ENCODE assay signal across 16 mouse cellular contexts in the genomic region with DNA sequence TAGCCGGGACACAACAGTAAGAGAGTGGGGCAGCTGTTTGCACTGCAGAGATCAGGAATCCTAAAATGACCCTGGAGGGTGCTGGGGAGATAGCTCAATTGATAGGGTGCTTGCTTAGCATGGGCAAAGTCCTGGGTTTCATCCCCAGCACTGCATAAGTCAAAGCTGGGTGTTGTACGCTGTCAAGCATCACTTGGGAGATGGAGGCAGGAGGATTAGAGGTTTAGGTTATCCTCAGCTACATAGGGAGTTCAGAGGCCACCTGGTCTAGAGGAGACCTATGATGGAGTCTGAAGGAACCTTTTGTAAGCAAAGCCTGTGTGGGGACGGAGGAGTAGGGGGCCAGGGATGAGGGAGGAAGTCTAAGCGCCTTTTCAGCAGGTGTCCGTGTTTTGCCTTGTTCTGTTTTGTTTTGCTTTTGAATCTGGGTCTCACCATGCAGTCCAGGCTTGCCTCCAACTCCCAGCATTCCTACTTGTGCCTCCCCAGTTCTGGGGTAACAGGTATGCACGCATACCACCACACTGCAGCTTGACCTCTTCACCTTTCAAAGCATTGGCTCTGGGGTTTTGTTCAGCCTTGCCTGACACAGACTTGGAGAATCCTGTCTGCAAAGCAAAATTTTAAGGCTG. TPM values are rescaled to one million over a fixed set of nuclear protein-coding genes. Genes with fewer than 3 reads are reported as not detected.
A peak's percentile ranks its signal among the peaks of the same experiment; 100 is the strongest.
DNase-seq lines count a peak whose midpoint lies in the region; ATAC-seq and TF ChIP-seq lines count a peak whose summit lies in the region.
"Had no signal": no experiment of that assay in that cellular context is flagged by ENCODE, and none has a peak within 500 bp of the region (broad histone marks: within the 10 kb centered on the region; RNA-seq: fewer than 3 reads in every experiment).

No protein-coding gene starts in this region.

- no peak for TF ChIP-seq CTCF in heart, postnatal 0 days (IDR thresholded peaks at IDR 0.05; ENCODE audit: low read depth)
- no peak for TF ChIP-seq CTCF in forebrain, postnatal 0 days (IDR thresholded peaks at IDR 0.05; ENCODE audit: low read depth)

- DNase-seq in heart, postnatal 0 days (ENCODE audit: low spot score), result no peak
- DNase-seq in heart, adult 18-20 months, result no peak
- peak; percentile 22 to 36 for DNase-seq in thymus, postnatal 10 days (ENCODE audit: low spot score in 2 of 2)
- DNase-seq in forebrain, postnatal 0 days, result no peak
- DNase-seq in cerebellum, adult 9-11 months, result no peak
- DNase-seq: adrenal gland, postnatal 10 days; kidney, adult 2 months; right cerebral cortex, postnatal 4 days had no signal

- H3K27me3 ChIP-seq in heart, postnatal 0 days (ENCODE audit: control insufficient read depth, insufficient read depth, low read length), result no peaks in the 10 kb centered on the region
- no peaks in the 10 kb centered on the region for H3K27me3 ChIP-seq in megakaryocyte, embryonic 14.5 days (replicated peaks)
- H3K27me3 ChIP-seq in forebrain, postnatal 0 days (ENCODE audit: insufficient read depth, low read length), result no peaks in the 10 kb centered on the region
- H3K27me3 ChIP-seq: hindbrain, embryonic 12.5 days had no signal

- H3K36me3 ChIP-seq in heart, postnatal 0 days (replicated peaks; ENCODE audit: control insufficient read depth, insufficient read depth, low read length), result no peaks in the 10 kb centered on the region
- peaks cover 4% of the 10 kb centered on the region for H3K36me3 ChIP-seq in megakaryocyte, embryonic 14.5 days (replicated peaks; ENCODE audit: low read length)
- H3K36me3 ChIP-seq in forebrain, postnatal 0 days (ENCODE audit: insufficient read depth), result no peaks in the 10 kb centered on the region
- H3K36me3 ChIP-seq: hindbrain, embryonic 12.5 days had no signal

- no peaks in the 10 kb centered on the region for H3K4me1 ChIP-seq in heart, postnatal 0 days (ENCODE audit: control insufficient read depth, insufficient read depth)
- H3K4me1 ChIP-seq in brown adipose tissue, adult 24 weeks (ENCODE audit: control insufficient read depth, insufficient read depth, insufficient read length, low read length), result no peaks in the 10 kb centered on the region
- peaks cover 58% of the 10 kb centered on the region for H3K4me1 ChIP-seq in megakaryocyte, embryonic 14.5 days
- H3K4me1 ChIP-seq in forebrain, postnatal 0 days (ENCODE audit: insufficient read depth), result no peaks in the 10 kb centered on the region
- H3K4me1 ChIP-seq: hindbrain, embryonic 12.5 days had no signal

- 60% methylated on average over 6 of the region's 6 CpGs for WGBS in heart, postnatal 0 days
- 65% methylated on average over 6 of the region's 6 CpGs for WGBS in forebrain, postnatal 0 days

- peak overlapping the region; percentile 1; the same call in 1 of the 2 replicates for H3K4me2 ChIP-seq in heart, postnatal 0 days (ENCODE audit: low read depth, low read length)
- no peak overlapping the region for H3K4me2 ChIP-seq in forebrain, postnatal 0 days (ENCODE audit: low read depth)
- H3K4me2 ChIP-seq: hindbrain, embryonic 12.5 days had no signal

- H3K9me3 ChIP-seq in heart, postnatal 0 days (replicated peaks; ENCODE audit: control insufficient read depth, low read length), result no peaks in the 10 kb centered on the region
- H3K9me3 ChIP-seq in megakaryocyte, embryonic 14.5 days, result no peaks in the 10 kb centered on the region
- no peaks in the 10 kb centered on the region for H3K9me3 ChIP-seq in forebrain, postnatal 0 days (ENCODE audit: low read length)
- H3K9me3 ChIP-seq: hindbrain, embryonic 12.5 days had no signal

- peak overlapping the region; percentile 11; the same call in 1 of the 2 replicates for H3K27ac ChIP-seq in heart, postnatal 0 days (ENCODE audit: low read depth)
- H3K27ac ChIP-seq in brown adipose tissue, adult 24 weeks (replicated peaks; ENCODE audit: low read depth, low read length), result 0 out of 2 replicates have a peak overlapping the region, but pooled peaks have one; percentile 3
- no peak overlapping the region for H3K27ac ChIP-seq in forebrain, postnatal 0 days (ENCODE audit: low read depth, low read length)
- H3K27ac ChIP-seq: hindbrain, embryonic 12.5 days had no signal

- H3K9ac ChIP-seq in heart, postnatal 0 days (replicated peaks; ENCODE audit: low read depth, low read length), result no peak overlapping the region
- no peak overlapping the region for H3K9ac ChIP-seq in forebrain, postnatal 0 days
- H3K9ac ChIP-seq: hindbrain, embryonic 12.5 days had no signal

- no peak for TF ChIP-seq EP300 in heart, postnatal 0 days (IDR thresholded peaks at IDR 0.05; ENCODE audit: low read depth)

- no peak for ATAC-seq in heart, postnatal 0 days (ENCODE audit: insufficient read depth, low read depth)
- ATAC-seq in forebrain, postnatal 0 days, result no peak
- no peak for ATAC-seq in erythroid progenitor cell, adult 5-6 weeks (replicated peaks; ENCODE audit: low FRiP score, poor library complexity, severe bottlenecking)

- H3K4me3 ChIP-seq in heart, postnatal 0 days (ENCODE audit: low read depth, low read length), result peak overlapping the region; percentile 26; the same call in 1 of the 2 replicates
- peak overlapping the region; percentile 1; the same call in 1 of the 2 replicates for H3K4me3 ChIP-seq in brown adipose tissue, adult 24 weeks (ENCODE audit: insufficient read depth, low read depth, low read length)
- peak overlapping the region; percentile 88 for H3K4me3 ChIP-seq in megakaryocyte, embryonic 14.5 days (replicated peaks)
- H3K4me3 ChIP-seq in forebrain, postnatal 0 days (ENCODE audit: low read depth, low read length), result no peak overlapping the region
- H3K4me3 ChIP-seq: hindbrain, embryonic 12.5 days had no signal

RNA-seq across cellular contexts. Expression of a gene that starts 0.7 kb away (rescaled TPM):
- total RNA-seq in heart, postnatal 0 days (2014; rRNA removed; ENCODE audit: low replicate concordance), result 0.89 TPM in 1 of 2 replicates, not detected in the other
- not detected in 2 replicates for polyA plus RNA-seq in heart, postnatal 0 days (2015; fragmentation: Nextera tagmentation; extraction: Ambion mirVana)
- total RNA-seq in heart, adult 18-20 months (2021), result 1 to 10 TPM in 1 of 2 experiments, under 1 TPM in 1; 0.30 to 2.9 TPM
- not detected in 2 replicates for polyA plus RNA-seq in brown adipose tissue, adult 24 weeks (2012; ENCODE audit: insufficient read depth, insufficient read length, missing spikeins)
- polyA plus RNA-seq in megakaryocyte, embryonic 14.5 days (2012; ENCODE audit: insufficient read depth, low replicate concordance), result 1.3 TPM in 1 of 2 replicates, not detected in the other
- 0.08 TPM in 1 of 2 replicates, not detected in the other for total RNA-seq in forebrain, postnatal 0 days (2014; rRNA removed)
- polyA plus RNA-seq in forebrain, postnatal 0 days (2015; fragmentation: Nextera tagmentation; extraction: Ambion mirVana), result not detected in 2 replicates
- total RNA-seq in erythroid progenitor cell, adult 5-6 weeks (2015; ENCODE audit: low replicate concordance), result 1.3 and 4.7 TPM in 2 replicates
- 2.4 and 2.8 TPM in 2 replicates for total RNA-seq in erythroid progenitor cell, adult 5-6 weeks (2017; ENCODE audit: low replicate concordance)
- total RNA-seq: layer of hippocampus, adult 8-10 months; left cerebral cortex, postnatal 36 days had no signal
- polyA plus RNA-seq: C2C12; cortical plate, adult 2 months; hindbrain, embryonic 12.5 days had no signal

RNA-seq across cellular contexts. Expression of a gene that starts 38.9 kb away (rescaled TPM):
- 12.6 and 28.8 TPM in 2 replicates for total RNA-seq in heart, postnatal 0 days (2014; rRNA removed; ENCODE audit: low replicate concordance)
- 2.8 and 3.4 TPM in 2 replicates for polyA plus RNA-seq in heart, postnatal 0 days (2015; fragmentation: Nextera tagmentation; extraction: Ambion mirVana)
- 10 to 100 TPM; 17.5 to 20.4 TPM for total RNA-seq in heart, adult 18-20 months (2021)
- polyA plus RNA-seq in brown adipose tissue, adult 24 weeks (2012; ENCODE audit: insufficient read depth, insufficient read length, missing spikeins), result 9.0 and 11.1 TPM in 2 replicates
- polyA plus RNA-seq in megakaryocyte, embryonic 14.5 days (2012; ENCODE audit: insufficient read depth, low replicate concordance), result 10.5 and 16.0 TPM in 2 replicates
- total RNA-seq in forebrain, postnatal 0 days (2014; rRNA removed), result 39.4 and 41.6 TPM in 2 replicates
- 4.5 and 6.8 TPM in 2 replicates for polyA plus RNA-seq in forebrain, postnatal 0 days (2015; fragmentation: Nextera tagmentation; extraction: Ambion mirVana)
- 7.2 and 7.5 TPM in 2 replicates for total RNA-seq in erythroid progenitor cell, adult 5-6 weeks (2015; ENCODE audit: low replicate concordance)
- 3.0 and 5.4 TPM in 2 replicates for total RNA-seq in erythroid progenitor cell, adult 5-6 weeks (2017; ENCODE audit: low replicate concordance)

Comparison
In these comparisons a context has a peak if more than half of its experiments do, and no peak if none do; other contexts are left out.
1. DNase-seq: peak in thymus, postnatal 10 days (2 of 2); none in heart, postnatal 0 days (single experiment), heart, adult 18-20 months (0 of 2), forebrain, postnatal 0 days (single experiment) and cerebellum, adult 9-11 months (single experiment).